Mouse (Mus musculus): ENCODE measurements around the gene Efnb2. TPM values are rescaled to one million over a fixed set of nuclear protein-coding genes. Genes with fewer than 3 reads are reported as not detected.
A peak's percentile ranks its signal among the peaks of the same experiment; 100 is the strongest.

Efnb2 gene
- polyA plus RNA-seq, 1 experiment from 2014 or later = 8.7 TPM

- no peak for ATAC-seq (ENCODE audit: insufficient read depth, low FRiP score)
- Histone ChIP-seq H3K36me3 (ENCODE audit: control insufficient read depth, insufficient read depth, low read length) (no peaks in the 10 kb centered on the region), H3K27ac (ENCODE audit: low read length) (no peak overlapping the region), H3K27me3 (ENCODE audit: control insufficient read depth, insufficient read depth, low read length) (no peaks in the 10 kb centered on the region; the same call in 1 of the 2 replicates), H3K4me3 (replicated peaks; ENCODE audit: low read length) (no peak overlapping the region), H3K9me3 (replicated peaks; ENCODE audit: control insufficient read depth, low read length) (no peaks in the 10 kb centered on the region), H3K9ac (ENCODE audit: low read length) (no peak overlapping the region), H3K4me2 (ENCODE audit: low read depth, low read length) (no peak overlapping the region), H3K4me1 (ENCODE audit: control insufficient read depth, insufficient read depth, low read length) (no peaks in the 10 kb centered on the region)
- 85% methylated on average over 4 of the region's 4 CpGs for WGBS
Observed at GRCm38 (mm10) chr8:8583981-8584377, 77.1 kb downstream of the Efnb2 start.

- ATAC-seq (ENCODE audit: insufficient read depth, low FRiP score) = no peak
- H3K9me3 ChIP-seq (replicated peaks; ENCODE audit: control insufficient read depth, low read length) = no peaks in the 10 kb centered on the region
- no peak overlapping the region for H3K9ac ChIP-seq (ENCODE audit: low read length)
- no peak overlapping the region for H3K27ac ChIP-seq (ENCODE audit: low read length)
- no peak overlapping the region for H3K4me2 ChIP-seq (ENCODE audit: low read depth, low read length)
- H3K36me3 ChIP-seq (ENCODE audit: control insufficient read depth, insufficient read depth, low read length) = no peaks in the 10 kb centered on the region
- WGBS = 81% methylated on average over 4 of the region's 4 CpGs
- no peaks in the 10 kb centered on the region for H3K4me1 ChIP-seq (ENCODE audit: control insufficient read depth, insufficient read depth, low read length)
- no peaks in the 10 kb centered on the region; the same call in 1 of the 2 replicates for H3K27me3 ChIP-seq (ENCODE audit: control insufficient read depth, insufficient read depth, low read length)
- no peak overlapping the region for H3K4me3 ChIP-seq (replicated peaks; ENCODE audit: low read length)
Observed at GRCm38 (mm10) chr8:8583290-8583980, 77.6 kb downstream of the Efnb2 start.

DNA sequence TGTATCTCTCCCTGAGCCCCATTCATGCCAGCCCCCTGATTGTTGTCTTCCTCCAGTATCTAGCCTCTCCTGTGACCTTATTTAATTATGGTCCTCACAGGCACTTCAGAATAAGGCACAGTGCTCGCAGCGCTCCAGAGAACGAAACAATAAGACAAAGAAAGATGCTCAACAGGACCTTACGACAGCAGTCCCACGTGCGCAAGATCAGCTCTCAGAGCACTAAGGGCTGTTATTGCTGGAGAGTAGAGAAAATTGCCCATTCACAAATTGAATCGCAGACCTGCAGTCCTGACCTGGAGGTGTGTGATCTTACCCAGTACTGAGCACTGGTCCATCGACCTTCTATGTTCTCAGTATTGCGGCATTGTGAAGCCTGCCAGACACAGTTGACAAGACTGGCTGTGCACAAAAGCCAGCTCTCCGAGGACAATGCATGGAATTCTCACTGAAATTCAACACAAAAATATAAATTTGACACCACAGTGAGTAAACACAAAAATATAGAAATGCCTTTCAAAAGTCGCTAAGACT is 83.2 kb downstream of the Efnb2 start:
- Histone ChIP-seq H3K9ac (ENCODE audit: low read length) (no peak overlapping the region), H3K9me3 (replicated peaks; ENCODE audit: control insufficient read depth, low read length) (no peaks in the 10 kb centered on the region), H3K27me3 (ENCODE audit: control insufficient read depth, insufficient read depth, low read length) (no peaks in the 10 kb centered on the region; the same call in 1 of the 2 replicates), H3K4me2 (ENCODE audit: low read depth, low read length) (no peak overlapping the region), H3K4me1 (ENCODE audit: control insufficient read depth, insufficient read depth, low read length) (0 out of 2 replicates have a peak, but pooled peaks cover 9% of the 10 kb centered on the region), H3K27ac (ENCODE audit: low read length) (no peak overlapping the region), H3K4me3 (replicated peaks; ENCODE audit: low read length) (no peak overlapping the region), H3K36me3 (ENCODE audit: control insufficient read depth, insufficient read depth, low read length) (no peaks in the 10 kb centered on the region)
- ATAC-seq (ENCODE audit: insufficient read depth, low FRiP score) = no peak
- 80% methylated on average over 11 of the region's 11 CpGs for WGBS

DNA sequence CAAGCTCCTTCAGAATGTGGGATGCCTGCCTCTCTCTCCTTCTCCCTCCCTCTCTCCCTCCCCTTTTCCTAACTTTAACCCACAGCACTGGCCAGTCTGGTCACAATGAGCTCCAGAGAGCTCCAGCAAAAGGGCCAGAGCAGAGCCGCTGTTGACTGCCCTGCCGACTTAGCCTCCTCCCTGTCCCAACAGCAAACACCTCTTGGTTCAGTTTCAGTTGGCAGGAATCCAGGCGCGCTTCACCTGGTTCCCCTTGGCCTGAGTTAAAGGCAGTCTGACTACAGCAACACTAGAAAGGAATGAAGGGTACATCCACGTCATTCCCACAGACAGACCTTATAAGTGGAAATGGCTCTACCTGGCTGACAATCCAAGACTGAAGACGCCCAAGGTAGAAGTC is 84.2 kb downstream of the Efnb2 start:
- H3K27ac ChIP-seq (ENCODE audit: low read length) = no peak overlapping the region
- H3K36me3 ChIP-seq (ENCODE audit: control insufficient read depth, insufficient read depth, low read length) = no peaks in the 10 kb centered on the region
- H3K4me1 ChIP-seq (ENCODE audit: control insufficient read depth, insufficient read depth, low read length) = 0 out of 2 replicates have a peak, but pooled peaks cover 11% of the 10 kb centered on the region
- no peak overlapping the region for H3K4me2 ChIP-seq (ENCODE audit: low read depth, low read length)
- no peaks in the 10 kb centered on the region; the same call in 1 of the 2 replicates for H3K27me3 ChIP-seq (ENCODE audit: control insufficient read depth, insufficient read depth, low read length)
- whole genome bisulfite sequencing = 75% methylated on average over 6 of the region's 6 CpGs
- ATAC-seq (ENCODE audit: insufficient read depth, low FRiP score) = peak; percentile 64; the same call in 1 of the 2 replicates
- H3K4me3 ChIP-seq (replicated peaks; ENCODE audit: low read length) = no peak overlapping the region
- no peak overlapping the region for H3K9ac ChIP-seq (ENCODE audit: low read length)
- no peaks in the 10 kb centered on the region for H3K9me3 ChIP-seq (replicated peaks; ENCODE audit: control insufficient read depth, low read length)

GRCm38 (mm10) chr8:8576286-8576685 is 84.8 kb downstream of the Efnb2 start:
- 42% methylated on average over 6 of the region's 6 CpGs for WGBS
- Histone ChIP-seq H3K4me3 (replicated peaks; ENCODE audit: low read length) (no peak overlapping the region), H3K27me3 (ENCODE audit: control insufficient read depth, insufficient read depth, low read length) (no peaks in the 10 kb centered on the region; the same call in 1 of the 2 replicates), H3K4me2 (ENCODE audit: low read depth, low read length) (no peak overlapping the region), H3K9ac (ENCODE audit: low read length) (no peak overlapping the region), H3K36me3 (ENCODE audit: control insufficient read depth, insufficient read depth, low read length) (no peaks in the 10 kb centered on the region), H3K27ac (ENCODE audit: low read length) (no peak overlapping the region), H3K4me1 (ENCODE audit: control insufficient read depth, insufficient read depth, low read length) (0 out of 2 replicates have a peak, but pooled peaks cover 11% of the 10 kb centered on the region), H3K9me3 (replicated peaks; ENCODE audit: control insufficient read depth, low read length) (no peaks in the 10 kb centered on the region)
- peak; percentile 41; the same call in 1 of the 2 replicates for ATAC-seq (ENCODE audit: insufficient read depth, low FRiP score)

DNA sequence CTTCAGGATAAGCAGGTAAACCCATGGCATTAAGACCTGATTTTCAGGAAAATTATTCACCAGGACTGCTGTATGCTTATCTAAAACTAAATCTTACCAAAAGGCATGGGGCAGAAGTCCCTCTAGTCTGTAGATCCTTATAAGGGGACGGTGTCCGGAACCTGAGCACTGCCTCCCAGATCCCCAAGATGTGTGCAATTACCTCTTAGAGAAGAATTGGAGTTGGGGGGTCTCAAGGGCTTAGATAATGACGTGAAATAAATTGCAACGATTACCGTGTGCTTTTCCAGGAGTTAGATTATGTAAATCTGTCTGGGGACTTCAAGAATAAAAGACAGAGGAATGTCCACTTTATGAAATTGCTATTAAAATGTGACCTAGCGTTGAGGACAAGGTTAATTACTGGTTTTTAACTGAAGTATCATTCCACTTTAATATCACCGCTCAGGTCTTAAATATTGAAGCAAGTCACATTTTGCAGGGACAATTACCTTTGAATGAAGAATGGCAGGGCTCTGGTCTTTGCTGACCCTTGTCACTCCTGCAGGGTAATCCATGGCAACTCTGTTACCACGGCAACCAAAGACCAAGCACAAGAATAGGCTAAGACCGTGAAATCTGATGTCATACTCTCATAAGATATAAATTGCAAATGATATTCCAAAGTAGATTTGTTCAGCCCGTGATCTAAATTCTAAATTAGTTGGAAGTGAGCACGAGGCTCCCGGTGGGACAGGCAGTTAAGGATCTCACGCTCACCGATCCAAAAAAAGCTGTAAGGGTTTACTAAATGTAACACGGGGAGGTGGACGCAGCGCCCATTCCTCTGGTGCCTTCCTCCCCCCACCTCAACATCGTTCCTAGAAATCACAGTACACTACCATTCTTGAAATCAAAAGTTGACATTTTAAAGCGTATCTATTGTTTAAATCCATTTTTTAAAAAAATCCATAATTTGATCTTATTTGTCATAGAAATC is 86.2 kb downstream of the Efnb2 start:
- Histone ChIP-seq H3K4me1 (ENCODE audit: control insufficient read depth, insufficient read depth, low read length) (0 out of 2 replicates have a peak, but pooled peaks cover 11% of the 10 kb centered on the region), H3K4me3 (replicated peaks; ENCODE audit: low read length) (no peak overlapping the region), H3K36me3 (ENCODE audit: control insufficient read depth, insufficient read depth, low read length) (no peaks in the 10 kb centered on the region), H3K9ac (ENCODE audit: low read length) (no peak overlapping the region), H3K27me3 (ENCODE audit: control insufficient read depth, insufficient read depth, low read length) (no peaks in the 10 kb centered on the region; the same call in 1 of the 2 replicates), H3K4me2 (ENCODE audit: low read depth, low read length) (no peak overlapping the region), H3K27ac (ENCODE audit: low read length) (no peak overlapping the region), H3K9me3 (replicated peaks; ENCODE audit: control insufficient read depth, low read length) (no peaks in the 10 kb centered on the region)
- 83% methylated on average over 19 of the region's 19 CpGs for WGBS
- ATAC-seq (ENCODE audit: insufficient read depth, low FRiP score) = no peak

GRCm38 (mm10) chr8:8572272-8572671 is 88.8 kb downstream of the Efnb2 start:
- H3K36me3 ChIP-seq (ENCODE audit: control insufficient read depth, insufficient read depth, low read length) = no peaks in the 10 kb centered on the region
- H3K4me1 ChIP-seq (ENCODE audit: control insufficient read depth, insufficient read depth, low read length) = 0 out of 2 replicates have a peak, but pooled peaks cover 11% of the 10 kb centered on the region
- no peak for ATAC-seq (ENCODE audit: insufficient read depth, low FRiP score)
- H3K27ac ChIP-seq (ENCODE audit: low read length) = no peak overlapping the region
- H3K4me3 ChIP-seq (replicated peaks; ENCODE audit: low read length) = no peak overlapping the region
- no peaks in the 10 kb centered on the region for H3K9me3 ChIP-seq (replicated peaks; ENCODE audit: control insufficient read depth, low read length)
- H3K9ac ChIP-seq (ENCODE audit: low read length) = no peak overlapping the region
- no peaks in the 10 kb centered on the region for H3K27me3 ChIP-seq (ENCODE audit: control insufficient read depth, insufficient read depth, low read length)
- 38% methylated on average over 5 of the region's 5 CpGs for WGBS
- H3K4me2 ChIP-seq (ENCODE audit: low read depth, low read length) = no peak overlapping the region

- no peak overlapping the region for H3K27ac ChIP-seq (ENCODE audit: low read length)
- H3K4me3 ChIP-seq (replicated peaks; ENCODE audit: low read length) = no peak overlapping the region
- no peaks in the 10 kb centered on the region for H3K9me3 ChIP-seq (replicated peaks; ENCODE audit: control insufficient read depth, low read length)
- no peaks in the 10 kb centered on the region for H3K27me3 ChIP-seq (ENCODE audit: control insufficient read depth, insufficient read depth, low read length)
- H3K9ac ChIP-seq (ENCODE audit: low read length) = no peak overlapping the region
- no peak for ATAC-seq (ENCODE audit: insufficient read depth, low FRiP score)
- 0 out of 2 replicates have a peak, but pooled peaks cover 9% of the 10 kb centered on the region for H3K4me1 ChIP-seq (ENCODE audit: control insufficient read depth, insufficient read depth, low read length)
- 71% methylated on average over 7 of the region's 7 CpGs for WGBS
- no peaks in the 10 kb centered on the region for H3K36me3 ChIP-seq (ENCODE audit: control insufficient read depth, insufficient read depth, low read length)
- no peak overlapping the region for H3K4me2 ChIP-seq (ENCODE audit: low read depth, low read length)
Observed at GRCm38 (mm10) chr8:8571625-8572215, 89.3 kb downstream of the Efnb2 start.

Data from stomach, embryonic 16.5 days (tissue).